Mouse (Mus musculus): ENCODE measurements around the gene Trpc1. TPM values are rescaled to one million over a fixed set of nuclear protein-coding genes. Genes with fewer than 3 reads are reported as not detected.

The Trpc1 gene
- polyA plus RNA-seq, 2 experiments: 0.45 to 0.52 TPM

- no peaks in the 10 kb centered on the region for H3K4me1 ChIP-seq (replicated peaks; ENCODE audit: control insufficient read depth in 2 of 2, insufficient read depth in 2 of 2, low read length in 1 of 2)
- no peaks in the 10 kb centered on the region for H3K36me3 ChIP-seq (replicated peaks; ENCODE audit: control insufficient read depth, insufficient read depth, low read depth)
- H3K27ac ChIP-seq: no peak overlapping the region
- H3K4me3 ChIP-seq (ENCODE audit: insufficient read depth in 1 of 2, low read depth in 2 of 2, low read length in 2 of 2): no peak overlapping the region
- TF ChIP-seq EP300 (IDR thresholded peaks at IDR 0.05; ENCODE audit: low read depth) (no peak), CTCF (IDR thresholded peaks at IDR 0.05; ENCODE audit: low read depth) (no peak)
- ATAC-seq (ENCODE audit: insufficient read depth) (no peak), DNase-seq (ENCODE audit: low read depth in 3 of 3, low spot score in 3 of 3) (no peak)
- no peak overlapping the region for H3K4me2 ChIP-seq (ENCODE audit: low read depth)
- H3K9me3 ChIP-seq (ENCODE audit: control insufficient read depth, low read length): no peaks in the 10 kb centered on the region
- H3K9ac ChIP-seq (replicated peaks): no peak overlapping the region
- H3K27me3 ChIP-seq (ENCODE audit: control insufficient read depth, insufficient read depth, low read length): no peaks in the 10 kb centered on the region
Observed at GRCm38 (mm10) chr9:95736238-95736637, 13.9 kb downstream of the Trpc1 start.

GRCm38 (mm10) chr9:95712574-95712973 is 37.6 kb downstream of the Trpc1 start:
- no peaks in the 10 kb centered on the region for H3K36me3 ChIP-seq (replicated peaks; ENCODE audit: control insufficient read depth, insufficient read depth, low read depth)
- no peaks in the 10 kb centered on the region for H3K27me3 ChIP-seq (ENCODE audit: control insufficient read depth, insufficient read depth, low read length)
- 38% methylated on average over 8 of the region's 8 CpGs for WGBS (ENCODE audit: insufficient replicate concordance)
- no peak overlapping the region for H3K9ac ChIP-seq (replicated peaks)
- H3K27ac ChIP-seq: no peak overlapping the region
- H3K4me1 ChIP-seq (replicated peaks; ENCODE audit: control insufficient read depth in 2 of 2, insufficient read depth in 2 of 2, low read length in 1 of 2): no peaks in the 10 kb centered on the region
- TF ChIP-seq EP300 (IDR thresholded peaks at IDR 0.05; ENCODE audit: low read depth) (no peak), CTCF (IDR thresholded peaks at IDR 0.05; ENCODE audit: low read depth) (no peak)
- ATAC-seq (ENCODE audit: insufficient read depth): no peak
- no peak overlapping the region for H3K4me3 ChIP-seq (ENCODE audit: insufficient read depth in 1 of 2, low read depth in 2 of 2, low read length in 2 of 2)
- DNase-seq (ENCODE audit: low read depth in 3 of 3, low spot score in 3 of 3): no peak
- H3K4me2 ChIP-seq (ENCODE audit: low read depth): no peak overlapping the region
- H3K9me3 ChIP-seq (ENCODE audit: control insufficient read depth, low read length): no peaks in the 10 kb centered on the region

- peak; percentile 20; the same call in 1 of the 2 replicates for TF ChIP-seq CTCF (IDR thresholded peaks at IDR 0.05; ENCODE audit: low read depth)
- TF ChIP-seq EP300 (IDR thresholded peaks at IDR 0.05; ENCODE audit: low read depth): no peak
- H3K36me3 ChIP-seq (replicated peaks; ENCODE audit: control insufficient read depth, insufficient read depth, low read depth): no peaks in the 10 kb centered on the region
- no peak overlapping the region for H3K27ac ChIP-seq
- H3K4me3 ChIP-seq (ENCODE audit: insufficient read depth in 1 of 2, low read depth in 2 of 2, low read length in 2 of 2): no peak overlapping the region
- ATAC-seq (ENCODE audit: insufficient read depth) (no peak), DNase-seq (ENCODE audit: low read depth in 3 of 3, low spot score in 3 of 3) (no peak)
- H3K4me1 ChIP-seq (replicated peaks; ENCODE audit: control insufficient read depth in 2 of 2, insufficient read depth in 2 of 2, low read length in 1 of 2): no peaks in the 10 kb centered on the region
- H3K27me3 ChIP-seq (ENCODE audit: control insufficient read depth, insufficient read depth, low read length): no peaks in the 10 kb centered on the region
- no peak overlapping the region for H3K9ac ChIP-seq (replicated peaks)
- no peaks in the 10 kb centered on the region for H3K9me3 ChIP-seq (ENCODE audit: control insufficient read depth, low read length)
- H3K4me2 ChIP-seq (ENCODE audit: low read depth): no peak overlapping the region
Observed at GRCm38 (mm10) chr9:95708943-95709342, 41.2 kb downstream of the Trpc1 start.

- H3K4me1 ChIP-seq (replicated peaks; ENCODE audit: control insufficient read depth in 2 of 2, insufficient read depth in 2 of 2, low read length in 1 of 2): no peaks in the 10 kb centered on the region
- 76% methylated on average over 5 of the region's 5 CpGs for WGBS (ENCODE audit: insufficient replicate concordance)
- no peak for DNase-seq (ENCODE audit: low read depth in 3 of 3, low spot score in 3 of 3)
- H3K4me3 ChIP-seq (ENCODE audit: insufficient read depth in 1 of 2, low read depth in 2 of 2, low read length in 2 of 2): no peak overlapping the region
- no peak for ATAC-seq (ENCODE audit: insufficient read depth)
- H3K27me3 ChIP-seq (ENCODE audit: control insufficient read depth, insufficient read depth, low read length): no peaks in the 10 kb centered on the region
- no peak overlapping the region for H3K27ac ChIP-seq
- no peak overlapping the region for H3K9ac ChIP-seq (replicated peaks)
- no peak for TF ChIP-seq EP300 (IDR thresholded peaks at IDR 0.05; ENCODE audit: low read depth)
- TF ChIP-seq CTCF (IDR thresholded peaks at IDR 0.05; ENCODE audit: low read depth): no peak
- H3K9me3 ChIP-seq (ENCODE audit: control insufficient read depth, low read length): no peaks in the 10 kb centered on the region
- H3K4me2 ChIP-seq (ENCODE audit: low read depth): no peak overlapping the region
- H3K36me3 ChIP-seq (replicated peaks; ENCODE audit: control insufficient read depth, insufficient read depth, low read depth): no peaks in the 10 kb centered on the region
Observed at GRCm38 (mm10) chr9:95705371-95705770, 44.8 kb downstream of the Trpc1 start.

GRCm38 (mm10) chr9:95704078-95704477 is 46.1 kb downstream of the Trpc1 start:
- no peaks in the 10 kb centered on the region for H3K27me3 ChIP-seq (ENCODE audit: control insufficient read depth, insufficient read depth, low read length)
- TF ChIP-seq CTCF (IDR thresholded peaks at IDR 0.05; ENCODE audit: low read depth) (no peak), EP300 (IDR thresholded peaks at IDR 0.05; ENCODE audit: low read depth) (no peak)
- no peak overlapping the region for H3K4me2 ChIP-seq (ENCODE audit: low read depth)
- no peak overlapping the region for H3K27ac ChIP-seq
- no peak overlapping the region for H3K9ac ChIP-seq (replicated peaks)
- no peaks in the 10 kb centered on the region for H3K36me3 ChIP-seq (replicated peaks; ENCODE audit: control insufficient read depth, insufficient read depth, low read depth)
- H3K4me1 ChIP-seq (replicated peaks; ENCODE audit: control insufficient read depth in 2 of 2, insufficient read depth in 2 of 2, low read length in 1 of 2): no peaks in the 10 kb centered on the region
- WGBS (ENCODE audit: insufficient replicate concordance): 41% methylated on average over 3 of the region's 3 CpGs
- no peak overlapping the region for H3K4me3 ChIP-seq (ENCODE audit: insufficient read depth in 1 of 2, low read depth in 2 of 2, low read length in 2 of 2)
- ATAC-seq (ENCODE audit: insufficient read depth) (no peak), DNase-seq (ENCODE audit: low read depth in 3 of 3, low spot score in 3 of 3) (no peak)
- no peaks in the 10 kb centered on the region for H3K9me3 ChIP-seq (ENCODE audit: control insufficient read depth, low read length)
